Comparison of ENCODE assay signal across 29 mouse cellular contexts in the genomic region with DNA sequence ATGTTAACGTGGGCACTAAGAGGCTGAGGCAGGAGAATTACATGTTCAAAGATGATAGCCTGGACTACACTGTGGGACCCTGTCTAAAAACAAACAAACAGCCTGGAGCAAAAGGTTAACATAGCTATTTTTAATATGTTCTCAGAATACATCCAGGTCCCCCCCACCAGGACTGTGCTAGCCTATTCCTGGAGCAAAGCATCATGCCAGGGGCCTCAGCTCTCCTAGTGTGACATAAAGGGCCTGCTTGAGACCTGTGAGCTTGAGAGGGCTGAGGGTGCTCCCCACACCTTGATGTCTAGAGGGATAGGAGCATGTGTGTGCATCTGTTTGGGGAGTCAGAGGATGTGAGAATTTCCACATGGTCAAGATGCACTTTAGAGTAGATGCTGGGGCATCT. TPM values are rescaled to one million over a fixed set of nuclear protein-coding genes. Genes with fewer than 3 reads are reported as not detected.
"Had no signal": no experiment of that assay in that cellular context is flagged by ENCODE, and none has a peak within 500 bp of the region (broad histone marks: within the 10 kb centered on the region; RNA-seq: fewer than 3 reads in every experiment).

No protein-coding gene starts in this region.

- H3K4me1 ChIP-seq: hindbrain, embryonic 15.5 days had no signal

- H3K27me3 ChIP-seq: hindbrain, embryonic 12.5 days; hindbrain, embryonic 15.5 days; limb, embryonic 12.5 days; liver, embryonic 15.5 days had no signal

- H3K4me2 ChIP-seq: heart, embryonic 11.5 days; heart, embryonic 13.5 days; heart, embryonic 15.5 days; hindbrain, embryonic 12.5 days; hindbrain, embryonic 15.5 days; limb, embryonic 12.5 days; liver, embryonic 11.5 days; liver, embryonic 13.5 days; liver, embryonic 15.5 days had no signal

- DNase-seq: gastrocnemius, postnatal 14 days; heart, adult 2 months; heart, postnatal 14 days; heart, postnatal 36 days; kidney, adult 11 months; kidney, adult 8-10 months; kidney, postnatal 10 days; kidney, postnatal 25 days; kidney, postnatal 4 days; liver; liver, embryonic 13.5 days had no signal

- H3K36me3 ChIP-seq: heart, embryonic 13.5 days; heart, embryonic 15.5 days; hindbrain, embryonic 12.5 days; hindbrain, embryonic 15.5 days; limb, embryonic 10.5 days; limb, embryonic 12.5 days; liver, embryonic 13.5 days; liver, embryonic 15.5 days had no signal

- H3K27ac ChIP-seq: heart, adult 2 months; heart, embryonic 13.5 days; heart, embryonic 15.5 days; hindbrain, embryonic 12.5 days; hindbrain, embryonic 15.5 days; hindbrain, postnatal 0 days; layer of hippocampus, adult 2 months; left cerebral cortex, adult 2 months; limb, embryonic 10.5 days; limb, embryonic 12.5 days; liver, embryonic 13.5 days; liver, embryonic 15.5 days had no signal

- H3K9me3 ChIP-seq: heart, embryonic 13.5 days; heart, embryonic 15.5 days; hindbrain, embryonic 12.5 days; hindbrain, embryonic 15.5 days; limb, embryonic 10.5 days; limb, embryonic 12.5 days; liver, embryonic 13.5 days; liver, embryonic 15.5 days had no signal

- H3K4me3 ChIP-seq: heart, adult 2 months; heart, embryonic 13.5 days; heart, embryonic 15.5 days; hindbrain, embryonic 12.5 days; hindbrain, embryonic 15.5 days; layer of hippocampus, adult 2 months; left cerebral cortex, adult 2 months; limb, embryonic 10.5 days; limb, embryonic 12.5 days; liver, embryonic 13.5 days; liver, embryonic 15.5 days had no signal

- ATAC-seq: hindbrain, postnatal 0 days; intestine, embryonic 16.5 days had no signal

- H3K9ac ChIP-seq: heart, embryonic 13.5 days; heart, embryonic 15.5 days; hindbrain, embryonic 12.5 days; hindbrain, embryonic 15.5 days; limb, embryonic 12.5 days; liver, embryonic 13.5 days; liver, embryonic 15.5 days had no signal

RNA-seq across cellular contexts. Expression of gene Adad2, which starts 11.2 kb away (rescaled TPM):
- total RNA-seq: gastrocnemius, postnatal 14 days; heart, adult 2 months; heart, postnatal 14 days; heart, postnatal 36 days; hematopoietic stem cell, adult 5-6 weeks had no signal
- polyA plus RNA-seq: frontal cortex, adult 2 months; heart, adult 2 months; heart, embryonic 11.5 days; heart, embryonic 13.5 days; heart, embryonic 15.5 days; heart, postnatal 0 days; kidney, embryonic 14.5 days; limb, embryonic 10.5 days; liver, embryonic 11.5 days; liver, embryonic 13.5 days; liver, embryonic 15.5 days had no signal

RNA-seq across cellular contexts. Expression of gene Kcng4, which starts 11.7 kb away (rescaled TPM):
- total RNA-seq: hematopoietic stem cell, adult 5-6 weeks had no signal
- polyA plus RNA-seq: heart, embryonic 11.5 days; heart, embryonic 13.5 days; heart, embryonic 15.5 days; hindbrain, embryonic 12.5 days; limb, embryonic 10.5 days; liver, embryonic 11.5 days; liver, embryonic 13.5 days; liver, embryonic 15.5 days had no signal

RNA-seq across cellular contexts. Expression of gene Wfdc1, which starts 42.4 kb away (rescaled TPM):
- total RNA-seq: hematopoietic stem cell, adult 5-6 weeks had no signal
- polyA plus RNA-seq: limb, embryonic 12.5 days had no signal

RNA-seq across cellular contexts. Expression of gene Dnaaf1, which starts 48.7 kb away (rescaled TPM):
- total RNA-seq: gastrocnemius, postnatal 14 days; gastrocnemius, postnatal 36 days; heart, adult 2 months; heart, postnatal 36 days; hematopoietic stem cell, adult 5-6 weeks; hindbrain, postnatal 0 days had no signal
- polyA plus RNA-seq: limb, embryonic 12.5 days had no signal
